Mouse (Mus musculus): Measurements from ENCODE around the gene Tmem104.

The Tmem104 gene

GRCm38 (mm10) chr11:115187224-115187639 is at the start of gene Tmem104:
Tmem104 (plus strand) TSS chr11:115187487.
- peak; percentile 99 for DNase-seq

- no peak for DNase-seq
Measured at GRCm38 (mm10) chr11:115138597-115139262, 48.6 kb upstream of the Tmem104 start.

GRCm38 (mm10) chr11:115141970-115142369 is 45.3 kb upstream of the Tmem104 start:
- no peak for DNase-seq

GRCm38 (mm10) chr11:115147813-115148212 is 39.5 kb upstream of the Tmem104 start:
- no peak for DNase-seq

GRCm38 (mm10) chr11:115150741-115151254 is 36.5 kb upstream of the Tmem104 start:
- no peak for DNase-seq

GRCm38 (mm10) chr11:115151755-115152429 is 35.4 kb upstream of the Tmem104 start:
- peak; percentile 86 for DNase-seq

- no peak for DNase-seq
Measured at GRCm38 (mm10) chr11:115153088-115153487, 34.2 kb upstream of the Tmem104 start.

GRCm38 (mm10) chr11:115153699-115154292 is 33.5 kb upstream of the Tmem104 start:
- DNase-seq, result peak; percentile 83

GRCm38 (mm10) chr11:115155053-115155634 is 32.1 kb upstream of the Tmem104 start:
- peak; percentile 40 for DNase-seq

- DNase-seq, result peak; percentile 34
Measured at GRCm38 (mm10) chr11:115157933-115158719, 29.2 kb upstream of the Tmem104 start.

- peak; percentile 89 for DNase-seq
Measured at GRCm38 (mm10) chr11:115160016-115160797, 27.1 kb upstream of the Tmem104 start.

- DNase-seq, result peak; percentile 77
Measured at GRCm38 (mm10) chr11:115160883-115161577, 26.3 kb upstream of the Tmem104 start.

GRCm38 (mm10) chr11:115161578-115162204 is 25.6 kb upstream of the Tmem104 start:
- peak; percentile 42 for DNase-seq

- DNase-seq, result peak; percentile 42
Measured at GRCm38 (mm10) chr11:115162205-115162601, 25.1 kb upstream of the Tmem104 start.

GRCm38 (mm10) chr11:115162832-115163480 is 24.3 kb upstream of the Tmem104 start, which contains the start of gene Slc9a3r1:
Slc9a3r1 (plus strand) TSS chr11:115163341.
- DNase-seq, result peak; percentile 99

GRCm38 (mm10) chr11:115163568-115164150 is 23.6 kb upstream of the Tmem104 start:
- no peak for DNase-seq

GRCm38 (mm10) chr11:115164341-115164975 is 22.8 kb upstream of the Tmem104 start:
- DNase-seq, result peak; percentile 57

- DNase-seq, result peak; percentile 83
Measured at GRCm38 (mm10) chr11:115164976-115165374, 22.3 kb upstream of the Tmem104 start.

- no peak for DNase-seq
Measured at GRCm38 (mm10) chr11:115166776-115167175, 20.5 kb upstream of the Tmem104 start.

All from cerebellum, adult 9-11 months (tissue).